In genomic region chr19:28650836-28651235, GRCm38 (mm10) we compare ENCODE assay signal across 24 mouse cellular contexts.
"Had no signal": no experiment of that assay in that cellular context is flagged by ENCODE, and none has a peak within 500 bp of the region (broad histone marks: within the 10 kb centered on the region; RNA-seq: fewer than 3 reads in every experiment).

No protein-coding gene starts in this region.

- H3K4me3 ChIP-seq: gastrocnemius, adult 2 months; heart, embryonic 10.5 days; heart, embryonic 12.5 days; hindbrain, embryonic 10.5 days; hindbrain, embryonic 12.5 days; intestine, embryonic 15.5 days; kidney, embryonic 15.5 days; limb, embryonic 13.5 days; limb, embryonic 15.5 days; liver, embryonic 12.5 days had no signal

- H3K27me3 ChIP-seq: heart, embryonic 12.5 days; hindbrain, embryonic 12.5 days; intestine, embryonic 15.5 days; kidney, embryonic 15.5 days; limb, embryonic 13.5 days; limb, embryonic 15.5 days; liver, embryonic 12.5 days had no signal

- H3K9me3 ChIP-seq: heart, embryonic 10.5 days; heart, embryonic 12.5 days; hindbrain, embryonic 10.5 days; hindbrain, embryonic 12.5 days; intestine, embryonic 15.5 days; kidney, embryonic 15.5 days; limb, embryonic 13.5 days; limb, embryonic 15.5 days; liver, embryonic 12.5 days had no signal

- H3K4me1 ChIP-seq: heart, embryonic 10.5 days; heart, embryonic 12.5 days; hindbrain, embryonic 12.5 days; intestine, embryonic 15.5 days; liver, embryonic 12.5 days had no signal

- H3K27ac ChIP-seq: gastrocnemius, adult 2 months; heart, embryonic 10.5 days; hindbrain, embryonic 10.5 days; hindbrain, embryonic 12.5 days; hindbrain, embryonic 14.5 days; intestine, embryonic 15.5 days; kidney, embryonic 15.5 days; kidney, postnatal 0 days; limb, embryonic 13.5 days; limb, embryonic 15.5 days; liver, embryonic 12.5 days had no signal

- DNase-seq: gastrocnemius, adult 2 months; gastrocnemius, postnatal 10 days; gastrocnemius, postnatal 25 days; heart, adult 18-20 months; heart, postnatal 10 days; heart, postnatal 4 days; kidney, adult 2 months; kidney, adult 9 months; kidney, postnatal 14 days; kidney, postnatal 36 days; layer of hippocampus, adult 9-11 months; layer of hippocampus, postnatal 36 days; left cerebral cortex, postnatal 4 days had no signal

- H3K9ac ChIP-seq: heart, embryonic 12.5 days; hindbrain, embryonic 12.5 days; hindbrain, embryonic 14.5 days; intestine, embryonic 15.5 days; kidney, embryonic 15.5 days; limb, embryonic 13.5 days; limb, embryonic 15.5 days; liver, embryonic 12.5 days had no signal

- H3K36me3 ChIP-seq: heart, embryonic 10.5 days; heart, embryonic 12.5 days; hindbrain, embryonic 10.5 days; hindbrain, embryonic 12.5 days; intestine, embryonic 15.5 days; kidney, embryonic 15.5 days; limb, embryonic 13.5 days; limb, embryonic 15.5 days; liver, embryonic 12.5 days had no signal
